ENCODE assay signal across 8 mouse cellular contexts in the genomic region with DNA sequence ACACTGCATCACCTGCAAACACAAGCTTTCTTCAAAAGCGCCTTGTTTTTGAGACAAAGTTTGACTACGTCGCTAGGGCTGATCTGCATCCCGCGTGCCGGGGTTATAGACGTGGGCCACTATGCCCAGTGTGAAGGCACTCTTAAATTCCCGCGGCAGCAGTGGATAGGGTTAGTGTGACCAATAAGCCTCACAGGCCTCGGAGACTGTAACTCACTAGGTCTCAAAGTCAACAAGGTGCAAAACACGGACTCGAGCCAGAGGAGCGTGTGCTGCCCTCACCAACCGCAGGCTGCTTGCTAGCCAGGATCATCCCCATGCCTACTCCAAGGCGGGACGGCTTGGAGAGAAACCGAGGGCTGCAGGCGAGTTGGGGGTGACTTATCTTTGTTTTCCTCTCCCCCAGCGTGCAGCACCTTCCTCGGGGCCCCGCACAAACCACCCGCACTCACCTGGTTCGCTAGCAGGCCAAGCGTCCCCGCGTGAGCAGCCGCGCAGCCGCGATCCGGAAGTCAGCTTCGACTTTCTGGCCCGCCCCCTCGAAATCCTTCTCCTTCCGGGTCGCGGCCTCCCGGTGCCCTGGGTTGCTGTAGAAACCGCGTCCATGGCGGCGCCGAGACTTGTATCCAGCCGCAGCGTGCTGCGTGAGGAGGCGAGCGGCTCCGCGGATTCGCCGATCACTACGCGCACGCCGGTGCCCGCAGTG. TPM values are rescaled to one million over a fixed set of nuclear protein-coding genes. Genes with fewer than 3 reads are reported as not detected.
DNase-seq lines count a peak whose midpoint lies in the region; ATAC-seq lines count a peak whose summit lies in the region.

Iqck (plus strand) TSS at position 582 of the 706 bp plus-strand sequence.

- ATAC-seq in hindbrain, embryonic 14.5 days (ENCODE audit: low FRiP score) = peak; percentile 97

- H3K9me3 ChIP-seq in hindbrain, embryonic 14.5 days (ENCODE audit: control insufficient read depth, low read length) = no peaks in the 10 kb centered on the region

- H3K4me2 ChIP-seq in hindbrain, embryonic 14.5 days (replicated peaks) = peak within 1 kb of the TSS; percentile 85

- peak; percentile 91 for DNase-seq in NIH3T3 (ENCODE audit: low read depth)
- peak; percentile 97 for DNase-seq in cerebellum, postnatal 10 days
- DNase-seq in frontal cortex, postnatal 14 days (ENCODE audit: low spot score in 2 of 2) = peak; percentile 83 to 88
- DNase-seq in hindbrain, embryonic 14.5 days (ENCODE audit: low spot score) = peak; percentile 93
- DNase-seq in layer of hippocampus, postnatal 36 days = peak; percentile 89 to 90
- peak; percentile 93 for DNase-seq in lung, postnatal 36 days
- peak; percentile 96 for DNase-seq in retina, postnatal 1 day
- DNase-seq in urinary bladder, adult 18-20 months (ENCODE audit: low spot score in 2 of 2) = peak; percentile 88 to 91

- no peaks in the 10 kb centered on the region for H3K27me3 ChIP-seq in hindbrain, embryonic 14.5 days (ENCODE audit: control insufficient read depth, insufficient read depth, low read length)

- H3K36me3 ChIP-seq in hindbrain, embryonic 14.5 days (replicated peaks; ENCODE audit: control insufficient read depth, insufficient read depth) = peaks cover 30% of the 10 kb centered on the region

- peak within 1 kb of the TSS; percentile 83 for H3K27ac ChIP-seq in hindbrain, embryonic 14.5 days

- H3K9ac ChIP-seq in hindbrain, embryonic 14.5 days = peak within 1 kb of the TSS; percentile 66

- under 1% methylated on average over 55 of the region's 57 CpGs for WGBS in hindbrain, embryonic 14.5 days

- peaks cover 10% of the 10 kb centered on the region for H3K4me1 ChIP-seq in hindbrain, embryonic 14.5 days (replicated peaks; ENCODE audit: control insufficient read depth, insufficient read depth, low read length)

- peak within 1 kb of the TSS; percentile 92 for H3K4me3 ChIP-seq in hindbrain, embryonic 14.5 days (replicated peaks; ENCODE audit: low read length)

RNA-seq across cellular contexts. Expression of gene Iqck, which starts in this region (rescaled TPM):
- polyA plus RNA-seq in hindbrain, embryonic 14.5 days (2014; fragmentation: Nextera tagmentation; extraction: Ambion mirVana) = 4.4 and 4.5 TPM in 2 replicates
- total RNA-seq in layer of hippocampus, postnatal 36 days (2021) = 1 to 10 TPM; 4.3 to 4.5 TPM

Comparison
In these comparisons a context has a peak if more than half of its experiments do, and no peak if none do; other contexts are left out.
1. Peak in every context shown above with its lines: DNase-seq, ATAC-seq, H3K4me3 ChIP-seq and H3K27ac ChIP-seq.